Mouse (Mus musculus) hindbrain, embryonic 15.5 days (tissue): ENCODE data around the gene Asrgl1. TPM values are rescaled to one million over a fixed set of nuclear protein-coding genes. Genes with fewer than 3 reads are reported as not detected.

Source experiments
- ATAC-seq: fragments of 200-750 bp; cut with Nextera tagmentation; 2 replicates; pipeline ENCODE4 v1.8.0; 2017; ENCODE audit warnings: low read depth, moderate number of reproducible peaks, moderate TSS enrichment; ENCODE audit not compliant: low FRiP score
- H3K27ac ChIP-seq: fragments of 300-500 bp; sonication (generic); replicated peaks from 2 replicates; pipeline ENCODE4 v1.5.1; 2015; ENCODE audit warnings: mild to moderate bottlenecking, inconsistent platforms
- H3K27me3 ChIP-seq: fragments of 300-500 bp; sonication (generic); 2 replicates; pipeline ENCODE4 v1.6.1; 2015; ENCODE audit warnings: control low read depth, inconsistent platforms
- H3K36me3 ChIP-seq: fragments of 300-500 bp; sonication (generic); 2 replicates; pipeline ENCODE4 v1.6.1; 2015; ENCODE audit warnings: control low read depth, inconsistent platforms
- H3K4me1 ChIP-seq: fragments of 300-500 bp; sonication (generic); replicated peaks from 2 replicates; pipeline ENCODE4 v1.6.1; 2015; ENCODE audit warnings: control low read depth, inconsistent platforms
- H3K4me2 ChIP-seq: fragments of 300-500 bp; sonication (generic); 2 replicates; pipeline ENCODE4 v1.6.1; 2015; ENCODE audit warnings: moderate library complexity, mild to moderate bottlenecking, inconsistent platforms
- H3K4me3 ChIP-seq: fragments of 300-500 bp; sonication (generic); 2 replicates; pipeline ENCODE4 v1.5.1; 2015; ENCODE audit warnings: mild to moderate bottlenecking, inconsistent platforms
- H3K9ac ChIP-seq: fragments of 300-500 bp; sonication (generic); 2 replicates; pipeline ENCODE4 v1.6.1; 2015; ENCODE audit warnings: inconsistent platforms
- H3K9me3 ChIP-seq: fragments of 300-500 bp; sonication (generic); 2 replicates; pipeline ENCODE4 v1.6.1; 2016; ENCODE audit warnings: control low read depth, inconsistent platforms
- WGBS: fragments of 180-500 bp; shearing (Covaris S2); methylation state at CpG from one replicate; pipeline ENCODE4 v1.1.7; 2015; 5-methylcytosine and 5-hydroxymethylcytosine counted together
- polyA plus RNA-seq: library from polyadenylated mRNA; unstranded; fragments of >200 nt; fragmentation: Nextera tagmentation; extraction: Ambion mirVana; gene quantifications from 2 replicates; pipeline ENCODE4 v1.2.1, GENCODE M21; 2015

The Asrgl1 gene
- polyA plus RNA-seq, 1 experiment from 2014 or later: 25.1 TPM

GRCm38 (mm10) chr19:9065621-9066561 is 69.5 kb downstream of the Asrgl1 start:
- no peaks in the 10 kb centered on the region for H3K9me3 ChIP-seq
- H3K4me1 ChIP-seq: peaks cover 28% of the 10 kb centered on the region
- no peak overlapping the region for H3K9ac ChIP-seq
- H3K4me2 ChIP-seq: no peak overlapping the region
- WGBS: 56% methylated on average over 9 of the region's 9 CpGs
- peak overlapping the region; percentile 60; the same call in 1 of the 2 replicates for H3K27ac ChIP-seq
- H3K4me3 ChIP-seq: no peak overlapping the region
- ATAC-seq: peak; percentile 87
- no peaks in the 10 kb centered on the region for H3K36me3 ChIP-seq
- H3K27me3 ChIP-seq: no peaks in the 10 kb centered on the region

- Histone ChIP-seq H3K9me3 (no peaks in the 10 kb centered on the region), H3K27me3 (no peaks in the 10 kb centered on the region), H3K36me3 (no peaks in the 10 kb centered on the region), H3K4me2 (no peak overlapping the region), H3K9ac (no peak overlapping the region), H3K27ac (no peak overlapping the region), H3K4me3 (no peak overlapping the region), H3K4me1 (peaks cover 13% of the 10 kb centered on the region)
- no peak for ATAC-seq
- WGBS: 81% methylated on average over 3 of the region's 3 CpGs
Observed at GRCm38 (mm10) chr19:9063831-9064230, 71.6 kb downstream of the Asrgl1 start.

- Histone ChIP-seq H3K27me3 (no peaks in the 10 kb centered on the region), H3K4me2 (no peak overlapping the region), H3K9ac (no peak overlapping the region), H3K9me3 (no peaks in the 10 kb centered on the region), H3K27ac (no peak overlapping the region), H3K4me1 (peaks cover 13% of the 10 kb centered on the region), H3K36me3 (no peaks in the 10 kb centered on the region), H3K4me3 (no peak overlapping the region)
- 91% methylated on average over 2 of the region's 2 CpGs for WGBS
- ATAC-seq: no peak
Observed at GRCm38 (mm10) chr19:9062822-9063221, 72.6 kb downstream of the Asrgl1 start.

GRCm38 (mm10) chr19:9061221-9061893 is 74.1 kb downstream of the Asrgl1 start:
- Histone ChIP-seq H3K4me1 (peaks cover 9% of the 10 kb centered on the region), H3K9ac (no peak overlapping the region), H3K4me2 (no peak overlapping the region), H3K4me3 (no peak overlapping the region), H3K36me3 (no peaks in the 10 kb centered on the region), H3K27ac (no peak overlapping the region), H3K27me3 (no peaks in the 10 kb centered on the region), H3K9me3 (no peaks in the 10 kb centered on the region)
- ATAC-seq: no peak
- WGBS: 80% methylated on average over 8 of the region's 8 CpGs

GRCm38 (mm10) chr19:9060103-9060502 is 75.3 kb downstream of the Asrgl1 start:
- no peaks in the 10 kb centered on the region for H3K4me1 ChIP-seq
- H3K9me3 ChIP-seq: no peaks in the 10 kb centered on the region
- 70% methylated on average over 4 of the region's 4 CpGs for WGBS
- no peaks in the 10 kb centered on the region for H3K36me3 ChIP-seq
- no peak overlapping the region for H3K4me2 ChIP-seq
- no peak overlapping the region for H3K4me3 ChIP-seq
- no peak overlapping the region for H3K9ac ChIP-seq
- no peak overlapping the region for H3K27ac ChIP-seq
- no peak for ATAC-seq
- H3K27me3 ChIP-seq: no peaks in the 10 kb centered on the region

Other genes starting within 250 kb of the Asrgl1 start
- 45.3 and 51.6 TPM in 2 replicates for gene 1810009A15Rik, start 246.8 kb downstream of the Asrgl1 start, polyA plus RNA-seq
- not detected in 2 replicates for gene Gm49416, start 246.7 kb downstream of the Asrgl1 start, polyA plus RNA-seq
- gene Ints5, start 242.6 kb downstream of the Asrgl1 start, polyA plus RNA-seq: 33.0 and 35.3 TPM in 2 replicates
- gene Ganab, start 237.6 kb downstream of the Asrgl1 start, polyA plus RNA-seq: 83.0 and 84.9 TPM in 2 replicates
- 94.3 and 98.1 TPM in 2 replicates for gene B3gat3, start 215.3 kb downstream of the Asrgl1 start, polyA plus RNA-seq
- 2.7 and 3.1 TPM in 2 replicates for gene Rom1, start 206.3 kb downstream of the Asrgl1 start, polyA plus RNA-seq
- 9.9 and 12.8 TPM in 2 replicates for gene Eml3, start 206.1 kb downstream of the Asrgl1 start, polyA plus RNA-seq
- gene Mta2, start 193.8 kb downstream of the Asrgl1 start, polyA plus RNA-seq: 103 and 109 TPM in 2 replicates
- gene Tut1, start 181.8 kb downstream of the Asrgl1 start, polyA plus RNA-seq: 24.9 and 25.4 TPM in 2 replicates
- gene Eef1g, start 168.6 kb downstream of the Asrgl1 start, polyA plus RNA-seq: 289 TPM in 2 replicates
- gene Ahnak, start 146.4 kb downstream of the Asrgl1 start, polyA plus RNA-seq: 4.6 TPM in 2 replicates
- gene Scgb1a1, start 47.7 kb downstream of the Asrgl1 start, polyA plus RNA-seq: not detected in 2 replicates